Mouse (Mus musculus): Measurements from ENCODE around the gene Snx30.
"Not testable (repeated sequence)": the region's sequence is repeated elsewhere in the genome, so short reads cannot be mapped to it uniquely, and the experiment has no call there.

Snx30 gene

GRCm38 (mm10) chr4:59805181-59805967, at the start of gene Snx30:
Gene Snx30 (plus strand): TSS chr4:59805840.
- DNase-seq (ENCODE audit: extremely low spot score, low spot score): peak; percentile 88

GRCm38 (mm10) chr4:59756332-59757082, 49.1 kb upstream of the Snx30 start:
- DNase-seq (ENCODE audit: extremely low spot score, low spot score): no peak

- no peak for DNase-seq (ENCODE audit: extremely low spot score, low spot score)
Observed at GRCm38 (mm10) chr4:59757452-59758435, 47.9 kb upstream of the Snx30 start.

- DNase-seq (ENCODE audit: extremely low spot score, low spot score): no peak
Observed at GRCm38 (mm10) chr4:59760016-59760415, 45.6 kb upstream of the Snx30 start.

DNA sequence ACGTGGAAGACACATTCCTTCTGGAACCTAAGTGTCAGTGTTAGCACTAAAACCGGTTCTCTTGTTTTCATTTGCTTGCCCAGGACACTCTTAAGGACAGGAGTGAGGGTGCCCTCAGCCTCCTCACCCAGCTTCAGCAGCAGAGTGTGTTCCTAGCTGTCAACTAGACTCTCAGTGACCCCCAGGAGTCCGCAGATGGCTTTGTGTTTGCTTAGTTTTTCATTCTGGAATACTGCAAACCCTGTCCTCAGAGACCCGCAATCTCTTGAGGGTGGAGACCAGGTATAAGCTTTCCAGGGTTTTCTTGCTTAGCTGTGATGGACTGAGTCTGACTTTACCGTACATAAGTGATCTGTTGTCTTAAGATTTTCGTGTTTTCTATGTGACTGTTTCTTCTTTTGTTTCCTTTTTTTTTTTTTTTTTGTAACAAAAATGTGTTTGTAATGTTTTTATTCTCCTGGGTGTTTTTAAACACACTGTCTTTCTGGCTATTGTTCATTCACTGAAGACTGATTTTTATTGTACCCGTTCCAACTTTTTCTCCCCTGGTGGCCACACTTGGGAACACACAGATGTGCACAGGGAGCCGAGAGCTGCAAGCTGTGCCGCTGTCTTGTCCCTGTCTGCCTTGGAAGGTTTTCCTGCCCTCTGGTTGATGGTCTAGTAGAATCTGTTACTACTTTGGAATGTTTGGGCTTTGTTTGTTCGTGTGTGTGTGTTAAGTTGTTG, 44.8 kb upstream of the Snx30 start:
- no peak for DNase-seq (ENCODE audit: extremely low spot score, low spot score)

- no peak for DNase-seq (ENCODE audit: extremely low spot score, low spot score)
Observed at GRCm38 (mm10) chr4:59761365-59761729, 44.3 kb upstream of the Snx30 start.

DNA sequence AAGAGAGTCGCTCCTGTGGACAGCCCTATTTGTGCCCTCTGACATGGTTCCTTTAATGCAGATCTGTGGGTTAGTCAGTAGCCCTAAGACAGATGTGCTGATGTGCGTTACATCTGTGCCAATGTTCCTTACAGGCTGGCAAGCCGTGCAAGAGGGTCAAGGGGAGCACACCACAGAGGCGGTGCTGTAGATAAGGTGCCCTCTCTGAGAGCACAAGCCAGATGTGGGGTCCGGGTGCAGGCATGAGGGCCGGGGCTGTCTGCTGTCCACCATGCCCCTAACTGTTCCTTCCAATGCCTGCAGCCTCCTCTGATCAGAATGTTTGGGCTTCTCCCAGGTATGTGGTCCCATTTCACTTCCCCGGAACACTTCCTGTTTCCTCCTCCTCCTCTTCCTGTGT, 40.7 kb upstream of the Snx30 start:
- no peak for DNase-seq (ENCODE audit: extremely low spot score, low spot score)

- no peak for DNase-seq (ENCODE audit: extremely low spot score, low spot score)
Observed at GRCm38 (mm10) chr4:59765385-59766005, 40.1 kb upstream of the Snx30 start.

DNA sequence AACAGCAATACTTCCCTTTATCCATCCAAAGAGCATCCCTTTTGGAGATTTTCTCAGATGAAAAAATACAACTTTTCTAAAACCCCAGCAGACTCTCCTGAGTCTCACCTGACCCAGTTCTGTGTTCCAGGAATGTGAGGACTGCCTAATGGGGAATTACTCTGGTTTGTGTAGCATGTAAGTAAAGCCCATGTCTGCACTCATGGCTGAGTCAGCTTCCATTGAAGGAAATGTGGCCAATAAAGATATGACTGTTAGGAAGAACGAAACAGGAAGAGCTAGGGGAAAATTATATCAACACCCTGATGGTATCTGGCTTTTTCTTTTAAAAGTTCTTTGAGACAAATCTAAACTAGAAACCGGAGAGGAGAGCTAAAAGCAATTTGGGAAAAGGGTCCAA, 37.9 kb upstream of the Snx30 start:
- DNase-seq (ENCODE audit: extremely low spot score, low spot score): no peak

GRCm38 (mm10) chr4:59772171-59772879, 33.3 kb upstream of the Snx30 start:
- DNase-seq (ENCODE audit: extremely low spot score, low spot score): no peak

GRCm38 (mm10) chr4:59777828-59778227, 27.8 kb upstream of the Snx30 start:
- DNase-seq (ENCODE audit: extremely low spot score, low spot score): no peak

DNA sequence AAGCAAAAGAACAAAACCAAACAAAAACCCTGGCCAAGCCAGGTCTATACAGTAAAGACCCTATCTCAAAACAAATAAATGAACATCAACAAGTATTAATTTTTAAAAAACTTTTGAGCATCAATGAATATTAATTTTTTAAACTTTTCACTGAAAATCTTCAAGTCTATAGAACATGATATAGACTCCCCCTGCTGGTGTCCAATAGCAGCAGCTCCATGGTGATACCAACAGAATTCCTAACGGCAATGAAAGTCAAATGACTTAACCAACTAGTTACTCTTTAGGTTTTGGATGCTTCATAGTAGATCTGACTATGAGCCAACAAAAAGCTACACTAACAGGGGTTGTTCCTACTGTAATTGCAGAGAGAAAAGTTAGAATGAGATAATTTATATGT, 25.1 kb upstream of the Snx30 start:
- no peak for DNase-seq (ENCODE audit: extremely low spot score, low spot score)

- DNase-seq (ENCODE audit: extremely low spot score, low spot score): peak; percentile 51
Observed at GRCm38 (mm10) chr4:59782853-59783684, 22.6 kb upstream of the Snx30 start.

DNA sequence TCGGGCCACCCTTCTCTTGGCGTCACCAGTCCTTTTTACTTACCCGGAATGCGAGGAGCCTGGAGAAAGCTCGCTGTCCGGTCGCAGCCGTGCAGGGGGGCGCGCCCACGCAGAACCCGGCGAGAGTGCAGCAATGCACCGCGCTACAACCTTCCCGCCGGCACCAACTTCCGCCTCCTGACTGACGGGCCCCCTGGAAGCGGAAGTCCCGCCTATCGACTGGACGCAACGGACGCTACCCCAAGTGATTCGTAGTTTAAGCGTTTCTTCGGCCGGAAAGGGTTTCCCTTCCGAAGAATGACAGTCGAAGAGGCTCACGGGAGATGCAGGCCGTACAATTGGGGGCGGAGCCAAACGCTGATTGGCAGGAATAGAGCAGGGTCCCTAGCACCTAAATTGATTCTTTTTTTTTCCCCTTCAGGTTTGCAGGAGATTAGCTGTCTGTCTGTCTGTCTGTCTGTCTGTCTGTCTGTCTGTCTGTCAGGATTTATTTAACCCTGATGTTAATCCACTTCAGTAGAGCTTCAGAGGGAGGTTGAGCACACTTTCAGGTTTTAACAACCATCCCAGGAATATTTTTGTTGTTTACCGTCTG, 21.9 kb upstream of the Snx30 start:
- DNase-seq (ENCODE audit: extremely low spot score, low spot score): peak; percentile 96

- DNase-seq (ENCODE audit: extremely low spot score, low spot score): no peak
Observed at GRCm38 (mm10) chr4:59785412-59785811, 20.2 kb upstream of the Snx30 start.

- peak; percentile 75 for DNase-seq (ENCODE audit: extremely low spot score, low spot score)
Observed at GRCm38 (mm10) chr4:59786661-59787060, 19.0 kb upstream of the Snx30 start.

- DNase-seq (ENCODE audit: extremely low spot score, low spot score): no peak
Observed at GRCm38 (mm10) chr4:59787126-59787525, 18.5 kb upstream of the Snx30 start.

DNA sequence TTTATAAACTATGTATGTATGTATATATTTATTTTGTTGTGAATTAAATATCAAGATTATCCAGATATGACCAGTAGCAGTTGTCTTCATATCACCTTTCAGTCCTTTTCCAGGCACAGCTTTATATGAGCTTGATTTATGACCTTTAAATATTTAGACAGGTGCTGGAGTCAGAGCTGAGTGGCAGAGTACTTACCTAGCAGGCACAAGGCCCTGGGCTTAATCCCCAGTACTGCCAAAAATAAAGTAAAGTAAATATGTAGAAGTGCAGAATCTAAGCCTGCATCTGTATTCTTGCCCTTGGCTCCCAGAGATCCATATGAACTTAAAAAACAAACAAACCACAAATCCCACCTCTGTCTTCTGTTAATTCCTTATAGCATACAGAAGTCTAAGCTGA, 16.6 kb upstream of the Snx30 start:
- DNase-seq (ENCODE audit: extremely low spot score, low spot score): no peak

DNA sequence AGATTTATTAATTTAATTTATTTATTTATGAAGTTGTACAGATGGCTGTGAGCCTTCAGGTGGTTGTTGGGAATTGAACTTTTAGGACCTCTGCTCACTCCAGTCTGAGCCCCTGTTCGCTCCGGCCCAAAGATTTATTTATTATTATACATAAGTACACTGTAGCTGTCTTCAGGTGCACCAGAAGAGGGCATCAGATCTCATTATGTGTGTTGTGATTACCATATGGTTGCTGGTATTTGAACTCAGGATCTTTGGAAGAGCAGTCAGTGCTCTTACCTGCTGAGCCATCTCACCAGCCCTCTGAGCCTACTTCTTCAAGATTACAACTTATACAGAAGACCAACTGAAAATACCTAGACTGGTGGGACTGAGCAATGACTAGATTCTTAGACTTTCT, 12.0 kb upstream of the Snx30 start:
- not testable (repeated sequence) for DNase-seq (ENCODE audit: extremely low spot score, low spot score)
